Mouse (Mus musculus) neural tube, embryonic 11.5 days (tissue): ENCODE data around the gene Polr2l. TPM values are rescaled to one million over a fixed set of nuclear protein-coding genes. Genes with fewer than 3 reads are reported as not detected.

Experiments
- ATAC-seq: fragments of 200-750 bp; cut with Nextera tagmentation; 2 replicates; pipeline ENCODE4 v1.8.0; 2017; ENCODE audit warnings: moderate number of reproducible peaks, mild to moderate bottlenecking, moderate TSS enrichment, moderate library complexity; ENCODE audit not compliant: insufficient read depth, low FRiP score, low TSS enrichment
- DNase-seq: peaks from one replicate; pipeline ENCODE4 v3.0.0-alpha.2; 2015; ENCODE audit warnings: low spot score
- H3K27ac ChIP-seq: fragments of 300-500 bp; sonication (generic); 2 replicates; pipeline ENCODE4 v1.5.1; 2014; ENCODE audit warnings: low read depth, mild to moderate bottlenecking, low read length
- H3K27me3 ChIP-seq: fragments of 300-500 bp; sonication (generic); 2 replicates; pipeline ENCODE4 v1.6.1; 2014; ENCODE audit warnings: mild to moderate bottlenecking, low read length, mixed read lengths; ENCODE audit not compliant: control insufficient read depth, insufficient read depth
- H3K36me3 ChIP-seq: fragments of 300-500 bp; sonication (generic); 2 replicates; pipeline ENCODE4 v1.6.1; 2014; ENCODE audit warnings: mild to moderate bottlenecking, low read length, moderate library complexity, mixed read lengths; ENCODE audit not compliant: control insufficient read depth, insufficient read depth
- H3K4me1 ChIP-seq: fragments of 300-500 bp; sonication (generic); 2 replicates; pipeline ENCODE4 v1.6.1; 2014; ENCODE audit warnings: low read length, mixed read lengths; ENCODE audit not compliant: control insufficient read depth, insufficient read depth
- H3K4me2 ChIP-seq: fragments of 300-500 bp; sonication (generic); 2 replicates; pipeline ENCODE4 v1.6.1; 2014; ENCODE audit warnings: low read depth, mild to moderate bottlenecking, moderate library complexity
- H3K4me3 ChIP-seq: fragments of 300-500 bp; sonication (generic); 2 replicates; pipeline ENCODE4 v1.5.1; 2014; ENCODE audit warnings: low read depth, low read length
- H3K9ac ChIP-seq: fragments of 300-500 bp; sonication (generic); 2 replicates; pipeline ENCODE4 v1.6.1; 2014; ENCODE audit warnings: mild to moderate bottlenecking, low read length
- H3K9me3 ChIP-seq: fragments of 300-500 bp; sonication (generic); 2 replicates; pipeline ENCODE4 v1.6.1; 2016; ENCODE audit warnings: low read length; ENCODE audit not compliant: control insufficient read depth
- WGBS: fragments of 180-500 bp; shearing (Covaris S2); extraction: QIAGEN DNeasy Blood & Tissue Kit; methylation state at CpG from one replicate; pipeline ENCODE4 v1.1.7; 2014; 5-methylcytosine and 5-hydroxymethylcytosine counted together
- polyA plus RNA-seq: library from polyadenylated mRNA; unstranded; fragments of >200 nt; fragmentation: Nextera tagmentation; extraction: Ambion mirVana; gene quantifications from 2 replicates; pipeline ENCODE4 v1.2.1, GENCODE M21; 2014

Gene Polr2l
- polyA plus RNA-seq, 1 experiment from 2014 or later, result 79.2 TPM

DNA sequence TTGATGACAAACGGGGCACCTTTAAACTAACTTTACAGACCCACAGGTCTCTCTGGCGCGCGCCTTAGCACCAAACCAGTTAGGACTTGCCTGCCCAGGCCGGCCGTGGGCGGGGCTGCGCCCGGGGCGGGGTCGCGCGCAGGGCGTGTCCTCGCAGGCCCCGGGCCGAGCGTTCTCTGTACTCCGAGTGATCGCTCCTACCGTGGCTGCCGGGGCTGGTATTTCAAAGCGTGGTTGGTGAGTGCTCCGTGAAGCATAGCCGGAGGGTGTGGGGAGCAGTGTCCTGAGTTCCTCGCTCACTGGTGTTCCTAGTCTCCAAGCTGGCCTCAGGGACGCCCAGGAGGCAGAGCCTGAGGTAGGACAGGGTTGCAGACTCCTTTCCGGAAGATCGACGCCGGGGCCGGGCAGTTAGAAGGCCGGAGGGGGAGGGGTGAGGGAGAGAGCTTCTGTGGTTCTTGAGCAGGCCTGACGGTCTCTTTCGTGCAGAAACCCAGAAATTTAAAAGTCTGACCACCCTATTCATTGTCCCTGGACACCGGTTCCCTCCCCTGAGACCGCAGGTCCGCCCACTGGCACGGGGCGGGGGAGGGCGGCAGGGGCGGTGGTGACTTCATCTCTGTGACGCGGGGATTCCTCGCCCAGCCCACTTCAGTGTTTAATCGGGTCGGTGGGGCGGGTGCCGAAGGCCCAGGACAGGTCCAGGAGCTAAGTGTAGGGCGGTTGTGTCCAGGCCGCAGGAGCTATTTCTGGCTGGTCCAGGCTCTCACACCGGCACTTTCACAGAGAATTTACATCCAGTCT, 7.5 kb downstream of the Polr2l start, which contains the start of gene Cd151:
Gene Cd151, plus strand, starts transcription at position 163 of the 801 bp plus-strand sequence.
- Histone ChIP-seq H3K36me3 (peaks cover 18% of the 10 kb centered on the region), H3K4me1 (peaks cover 18% of the 10 kb centered on the region), H3K27ac (peak within 1 kb of the TSS; percentile 83), H3K27me3 (peaks cover 43% of the 10 kb centered on the region), H3K9me3 (no peaks in the 10 kb centered on the region), H3K4me2 (peak within 1 kb of the TSS; percentile 68), H3K4me3 (peak within 1 kb of the TSS; percentile 72), H3K9ac (peak within 1 kb of the TSS; percentile 86)
- peak; percentile 90 for DNase-seq
- peak; percentile 66 for ATAC-seq
- WGBS, result under 1% methylated on average over 52 of the region's 52 CpGs

DNA sequence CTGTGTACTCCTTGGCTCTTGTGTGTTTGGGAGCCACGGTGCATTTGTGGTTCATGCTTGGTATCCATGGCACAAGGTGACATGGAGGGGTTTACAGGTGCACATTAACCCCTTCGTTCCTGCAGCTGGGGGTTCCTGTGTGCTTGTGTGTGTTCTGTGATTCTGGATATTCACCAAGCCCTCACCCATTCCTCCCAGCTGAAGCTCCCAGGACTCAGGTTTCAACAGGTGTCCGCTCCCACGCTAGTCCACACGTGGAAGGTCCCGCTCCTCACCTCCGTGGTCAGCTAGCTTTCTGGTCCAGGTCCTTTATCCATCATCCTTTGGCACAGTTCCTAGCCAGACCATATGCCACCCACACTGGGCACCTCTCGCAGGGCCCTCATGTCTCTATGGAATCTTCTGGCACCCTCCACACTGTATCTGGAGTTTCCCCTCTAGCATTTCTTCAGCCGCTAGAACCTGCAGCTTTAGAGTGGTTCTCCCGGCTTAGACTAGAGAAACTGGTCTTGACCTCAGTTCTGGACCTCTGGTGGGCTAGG, 8.3 kb downstream of the Polr2l start:
- Histone ChIP-seq H3K36me3 (peaks cover 15% of the 10 kb centered on the region), H3K9me3 (no peaks in the 10 kb centered on the region), H3K9ac (peak overlapping the region; percentile 86), H3K4me1 (peaks cover 22% of the 10 kb centered on the region), H3K4me3 (peak overlapping the region; percentile 72), H3K4me2 (peak overlapping the region; percentile 68), H3K27ac (peak overlapping the region; percentile 83; the same call in 1 of the 2 replicates), H3K27me3 (peaks cover 50% of the 10 kb centered on the region)
- 61% methylated on average over 10 of the region's 10 CpGs for WGBS
- no peak for ATAC-seq
- no peak for DNase-seq

DNA sequence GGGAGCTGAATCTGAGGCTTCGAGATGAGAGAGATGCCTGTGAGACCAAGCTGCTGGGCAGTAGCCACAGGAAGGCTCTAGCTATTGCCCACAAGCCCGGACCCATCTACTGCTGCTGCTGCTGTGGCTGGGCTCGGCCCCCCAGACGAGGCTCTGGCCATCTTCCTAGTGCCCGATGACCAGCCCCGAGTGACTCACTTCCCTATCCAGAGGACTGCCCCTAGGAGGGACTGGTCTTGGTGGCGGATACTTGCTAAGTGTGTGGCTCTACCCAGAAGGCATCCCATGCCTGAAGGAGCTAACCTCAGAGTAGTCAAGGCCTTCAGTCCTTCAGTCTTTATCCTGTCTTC, 8.9 kb downstream of the Polr2l start:
- Histone ChIP-seq H3K4me2 (no peak overlapping the region), H3K27ac (no peak overlapping the region), H3K4me3 (no peak overlapping the region), H3K36me3 (peaks cover 11% of the 10 kb centered on the region), H3K9ac (no peak overlapping the region), H3K9me3 (no peaks in the 10 kb centered on the region), H3K4me1 (peaks cover 23% of the 10 kb centered on the region), H3K27me3 (peaks cover 57% of the 10 kb centered on the region)
- DNase-seq (no peak), ATAC-seq (no peak)
- whole genome bisulfite sequencing, result 74% methylated on average over 7 of the region's 7 CpGs

DNA sequence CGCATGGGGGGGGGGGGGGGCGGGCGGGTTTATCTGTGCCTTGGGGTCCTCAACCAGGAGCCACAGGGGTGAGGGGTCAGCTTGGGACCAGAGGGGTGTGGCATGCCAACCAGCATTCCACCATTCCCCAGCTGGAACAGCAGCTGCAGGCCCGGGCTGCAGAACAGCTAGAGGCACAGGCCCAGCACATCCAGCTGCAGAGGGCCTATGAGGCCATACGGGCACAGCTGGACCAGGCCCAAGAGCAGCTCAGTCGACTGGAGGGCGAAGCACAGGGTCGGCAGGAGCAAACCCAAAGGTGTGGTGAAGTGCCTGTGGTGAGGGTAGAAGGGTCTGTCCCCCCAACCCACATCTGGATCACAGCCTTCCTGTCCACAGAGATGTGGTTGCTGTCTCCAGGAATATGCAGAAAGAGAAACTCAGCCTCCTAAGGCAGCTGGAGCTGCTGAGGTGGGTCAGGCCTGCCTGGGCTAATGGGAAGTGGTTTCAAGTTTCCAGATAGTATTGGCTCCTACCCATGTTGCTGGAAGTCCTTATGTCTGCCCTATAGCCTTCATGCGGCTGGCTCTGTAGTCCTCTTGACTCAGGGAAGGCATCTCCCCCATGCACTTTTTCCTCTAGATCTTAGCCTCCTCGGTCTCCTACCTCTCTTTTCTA, 9.4 kb downstream of the Polr2l start:
- Histone ChIP-seq H3K4me2 (no peak overlapping the region), H3K9me3 (no peaks in the 10 kb centered on the region), H3K9ac (no peak overlapping the region), H3K36me3 (peaks cover 9% of the 10 kb centered on the region), H3K4me1 (peaks cover 23% of the 10 kb centered on the region), H3K27ac (no peak overlapping the region), H3K4me3 (0 out of 2 replicates have a peak overlapping the region, but pooled peaks have one; percentile 10), H3K27me3 (peaks cover 62% of the 10 kb centered on the region)
- no peak for DNase-seq
- WGBS, result 30% methylated on average over 10 of the region's 10 CpGs
- ATAC-seq, result no peak

DNA sequence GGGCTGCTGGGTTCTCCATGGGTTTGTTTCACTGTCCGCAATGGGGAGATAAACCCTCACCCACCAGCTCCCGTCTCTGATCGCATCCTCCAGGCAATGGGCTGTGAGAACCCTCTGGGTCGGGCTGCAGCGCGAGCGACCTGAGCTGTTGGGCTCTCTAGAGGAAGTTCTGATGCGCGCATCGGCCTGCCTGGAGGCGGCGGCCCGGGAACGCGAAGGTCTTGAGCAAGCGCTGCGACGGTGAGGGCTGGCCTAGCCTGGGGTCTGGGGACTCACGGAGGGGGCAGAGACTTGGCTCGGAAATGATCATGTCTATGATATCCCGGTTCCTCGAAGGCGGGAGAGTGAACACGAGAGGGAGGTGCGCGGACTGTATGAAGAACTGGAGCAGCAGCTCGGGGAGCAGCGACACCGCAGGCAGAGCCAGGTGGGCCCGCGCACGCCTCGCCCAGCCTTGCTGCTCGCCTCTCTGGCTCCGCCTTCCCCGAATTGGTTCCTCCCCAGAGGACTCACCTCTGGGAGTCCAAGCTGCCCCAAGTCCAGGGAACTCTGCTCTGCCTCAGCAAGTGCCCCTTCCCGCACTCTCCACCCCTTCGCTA, 10.2 kb downstream of the Polr2l start:
- DNase-seq (no peak), ATAC-seq (no peak)
- H3K27ac ChIP-seq, result no peak overlapping the region
- no peaks in the 10 kb centered on the region for H3K9me3 ChIP-seq
- peaks cover 23% of the 10 kb centered on the region for H3K4me1 ChIP-seq
- 0 out of 2 replicates have a peak overlapping the region, but pooled peaks have one; percentile 10 for H3K4me3 ChIP-seq
- H3K27me3 ChIP-seq, result peaks cover 68% of the 10 kb centered on the region
- H3K4me2 ChIP-seq, result peak overlapping the region; percentile 1
- H3K9ac ChIP-seq, result no peak overlapping the region
- H3K36me3 ChIP-seq, result peaks cover 1% of the 10 kb centered on the region; the same call in 1 of the 2 replicates
- WGBS, result 3% methylated on average over 38 of the region's 38 CpGs

DNA sequence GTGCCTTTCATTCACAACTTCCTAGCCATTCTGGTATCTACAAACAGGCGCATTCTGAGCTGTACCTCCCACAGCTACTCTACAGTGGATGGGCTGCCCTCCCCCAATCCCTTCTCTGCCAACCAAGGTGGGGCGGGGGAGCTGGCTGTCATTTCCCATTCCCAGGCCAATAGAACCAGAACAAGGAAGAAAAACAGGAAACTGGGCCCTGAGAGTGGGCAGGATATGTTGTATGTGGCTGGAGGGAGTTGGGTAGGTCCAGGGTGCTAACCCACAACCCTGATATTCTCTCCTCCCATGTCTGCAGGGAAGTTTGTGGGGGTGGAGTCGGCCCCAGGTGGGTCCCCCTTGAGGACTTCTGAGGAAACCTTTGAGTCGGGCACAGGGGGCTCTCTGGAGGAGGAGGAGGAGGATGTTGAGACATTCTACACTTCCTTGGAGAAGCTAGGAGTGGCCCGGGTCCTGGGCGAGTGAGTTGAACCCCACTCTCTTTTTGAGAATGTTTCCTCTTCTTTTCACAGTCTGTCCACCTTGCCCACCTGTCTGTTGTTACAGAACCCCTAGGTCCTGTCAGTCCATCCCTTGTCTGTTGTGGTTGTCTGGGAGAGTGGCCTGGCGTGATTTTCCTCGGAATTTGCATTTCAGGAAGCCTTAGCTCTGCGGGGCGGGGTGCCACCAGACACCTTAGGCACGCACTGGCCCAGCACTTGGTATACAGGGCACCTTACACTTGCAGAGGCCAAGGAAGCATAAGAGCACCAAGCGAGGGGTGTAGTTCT, 10.9 kb downstream of the Polr2l start:
- H3K9me3 ChIP-seq, result no peaks in the 10 kb centered on the region
- DNase-seq, result no peak
- no peaks in the 10 kb centered on the region for H3K36me3 ChIP-seq
- no peak overlapping the region for H3K4me3 ChIP-seq
- peaks cover 71% of the 10 kb centered on the region for H3K27me3 ChIP-seq
- peaks cover 16% of the 10 kb centered on the region for H3K4me1 ChIP-seq
- no peak overlapping the region for H3K9ac ChIP-seq
- no peak overlapping the region for H3K4me2 ChIP-seq
- no peak for ATAC-seq
- H3K27ac ChIP-seq, result no peak overlapping the region
- WGBS, result 25% methylated on average over 12 of the region's 12 CpGs

DNA sequence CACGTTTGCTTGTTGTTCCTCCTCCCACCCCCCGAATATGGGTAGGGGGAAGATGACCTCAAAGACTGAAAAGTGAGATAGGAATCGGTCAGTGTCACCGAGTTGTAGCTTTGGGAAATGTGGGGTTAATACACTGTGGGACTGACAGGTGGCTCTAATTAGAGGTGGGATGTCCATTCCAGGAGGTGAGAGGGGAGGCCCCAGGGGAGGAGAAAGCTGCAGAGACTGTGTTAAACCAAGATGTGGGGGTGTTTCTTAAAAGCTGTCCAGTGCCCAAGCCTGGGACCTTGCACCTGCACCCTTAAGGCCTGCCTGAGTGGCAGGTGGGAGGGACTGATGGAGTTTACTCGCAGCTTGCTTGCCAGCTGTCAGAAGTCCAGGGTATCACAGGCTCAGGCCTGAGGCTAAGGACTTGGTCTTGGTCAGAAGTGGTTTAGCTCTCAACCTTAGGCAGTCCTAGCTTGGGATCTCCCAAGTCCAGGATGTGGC, 12.6 kb downstream of the Polr2l start:
- Histone ChIP-seq H3K4me3 (no peak overlapping the region), H3K9me3 (no peaks in the 10 kb centered on the region), H3K27ac (no peak overlapping the region), H3K4me1 (0 out of 2 replicates have a peak, but pooled peaks cover 9% of the 10 kb centered on the region), H3K4me2 (no peak overlapping the region; the same call in 1 of the 2 replicates), H3K9ac (no peak overlapping the region), H3K36me3 (no peaks in the 10 kb centered on the region), H3K27me3 (peaks cover 71% of the 10 kb centered on the region)
- WGBS, result 19% methylated on average over 5 of the region's 5 CpGs
- DNase-seq (no peak), ATAC-seq (no peak)
